Mouse (Mus musculus) CD4-positive, CD25-positive, alpha-beta regulatory T cell (primary cell): ENCODE data around the gene Anp32a. TPM values are rescaled to one million over a fixed set of nuclear protein-coding genes. Genes with fewer than 3 reads are reported as not detected.

Source experiments
- polyA plus RNA-seq: library from polyadenylated mRNA; unstranded; fragments of 100-300 nt; shearing (Covaris generic); gene quantifications from one replicate; pipeline ENCODE4 v1.2.1, GENCODE M21; 2017

Gene Anp32a
- 99.9 TPM for polyA plus RNA-seq

DNA sequence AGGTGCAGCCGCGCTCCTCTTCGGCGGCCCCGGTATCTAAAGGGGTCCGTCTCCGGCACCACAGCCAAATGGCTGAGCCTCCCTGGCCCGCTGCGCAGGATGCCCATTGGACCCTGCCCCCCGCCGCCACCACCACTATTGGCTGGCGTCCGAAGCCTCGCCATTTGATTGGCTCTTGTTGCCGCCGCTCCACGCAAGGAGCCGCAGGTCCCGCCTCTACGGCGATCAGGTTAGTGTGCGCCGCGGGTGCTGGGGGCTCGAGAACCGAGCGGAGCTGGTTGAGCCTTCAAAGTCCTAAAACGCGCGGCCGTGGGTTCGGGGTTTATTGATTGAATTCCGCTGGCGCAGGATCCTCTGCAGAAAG is at the start of gene Anp32a:
TSS of gene Anp32a (plus strand) at position 171 of the 364 bp plus-strand sequence.

Other genes with a start within 250 kb of the Anp32a start
- 10.7 TPM for gene Glce, start 218.6 kb upstream of the Anp32a start, polyA plus RNA-seq
- not detected for gene Spesp1, start 59.1 kb upstream of the Anp32a start, polyA plus RNA-seq
- gene Coro2b, start 195.8 kb downstream of the Anp32a start, polyA plus RNA-seq: 4.0 TPM